Mouse (Mus musculus) right cerebral cortex, postnatal 14 days (tissue): Measurements from ENCODE around the gene Tcf7l2.

Source experiments
- DNase-seq: peaks from one replicate; pipeline ENCODE4 v3.0.0; 2022

Gene Tcf7l2

GRCm38 (mm10) chr19:55759006-55759405, 17.4 kb downstream of the Tcf7l2 start:
- DNase-seq: no peak

- no peak for DNase-seq
Observed at GRCm38 (mm10) chr19:55761086-55761485, 19.5 kb downstream of the Tcf7l2 start.

DNA sequence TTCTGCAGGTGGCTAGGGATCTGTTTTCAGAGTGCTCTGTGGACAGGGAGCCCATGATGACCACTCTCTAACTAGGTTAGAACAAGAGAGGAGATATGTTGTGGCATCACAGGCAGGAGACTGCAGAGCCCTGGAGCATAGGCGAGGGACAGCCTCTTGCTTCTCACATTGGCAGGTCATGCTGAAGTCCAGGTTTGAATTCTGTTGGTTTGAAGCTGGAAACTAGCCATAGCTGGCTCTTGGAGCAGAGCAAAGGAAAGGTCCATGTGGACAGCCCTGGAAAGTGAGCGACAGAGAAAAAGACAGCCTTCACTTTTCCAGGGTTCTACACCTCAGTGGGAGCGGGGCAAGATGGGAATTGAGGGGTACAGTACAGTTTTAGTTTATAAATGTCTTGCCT, 20.6 kb downstream of the Tcf7l2 start:
- DNase-seq: no peak

- no peak for DNase-seq
Observed at GRCm38 (mm10) chr19:55765814-55766213, 24.2 kb downstream of the Tcf7l2 start.

DNA sequence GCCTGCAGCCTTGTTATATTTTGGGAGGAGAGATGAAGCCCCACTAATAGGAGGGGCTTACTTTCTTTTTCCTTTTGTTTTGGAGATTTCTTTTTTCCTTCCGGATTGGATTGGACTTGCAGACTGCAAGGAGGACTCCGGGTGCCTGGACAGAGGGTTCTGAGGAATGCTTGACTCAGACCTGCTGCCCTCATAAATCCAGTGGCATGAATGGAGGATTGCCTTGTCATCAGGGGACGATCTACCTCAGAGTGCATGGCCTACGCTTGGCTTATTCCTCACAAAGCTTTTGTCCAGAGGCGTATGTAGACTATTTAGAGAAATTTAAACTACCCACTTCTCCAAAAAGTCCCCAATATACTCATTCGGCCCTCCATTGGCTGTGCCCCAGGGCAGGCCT, 25.5 kb downstream of the Tcf7l2 start:
- DNase-seq: no peak

- DNase-seq: no peak
Observed at GRCm38 (mm10) chr19:55767579-55767978, 26.0 kb downstream of the Tcf7l2 start.

GRCm38 (mm10) chr19:55768246-55768645, 26.6 kb downstream of the Tcf7l2 start:
- DNase-seq: no peak

DNA sequence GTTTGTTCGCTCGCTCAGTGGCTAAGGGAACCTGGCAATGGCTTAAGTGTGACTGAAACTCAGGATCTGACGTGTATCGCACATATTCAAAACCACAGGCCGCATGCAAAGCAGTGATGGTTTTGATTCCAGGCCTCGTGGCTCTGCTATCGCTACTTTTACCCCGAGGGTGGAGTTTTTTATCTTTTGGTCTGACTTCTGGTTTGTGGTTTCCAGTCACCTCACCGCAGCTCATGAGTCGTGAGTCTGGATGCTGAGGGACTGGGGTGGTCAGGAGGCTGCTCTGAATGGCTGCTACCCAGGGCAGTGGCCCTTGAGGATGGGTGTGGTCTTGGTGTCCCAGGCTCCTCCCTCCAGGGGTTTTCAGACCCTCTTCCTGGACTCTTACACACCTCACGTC, 27.3 kb downstream of the Tcf7l2 start:
- no peak for DNase-seq

GRCm38 (mm10) chr19:55774334-55774733, 32.7 kb downstream of the Tcf7l2 start:
- DNase-seq: no peak

DNA sequence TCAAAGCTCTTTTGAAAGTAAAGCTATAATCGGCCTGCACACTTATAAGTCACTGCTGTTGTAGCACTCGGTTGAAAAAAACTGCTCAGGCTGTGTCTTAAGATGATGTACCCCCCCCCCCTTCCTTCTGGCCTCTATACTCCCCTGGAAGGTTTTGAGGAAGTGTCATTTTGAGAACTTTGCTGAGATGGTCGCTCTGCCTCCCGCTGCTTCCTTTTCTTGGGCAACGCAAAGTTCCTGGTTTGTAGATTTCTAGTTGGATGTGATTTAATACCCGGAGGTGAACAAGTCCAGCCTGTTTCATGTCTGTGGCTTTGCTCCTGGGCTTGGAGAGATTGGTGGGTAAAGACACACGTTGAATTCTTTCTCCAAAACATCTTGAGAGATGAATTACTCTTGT, 33.2 kb downstream of the Tcf7l2 start:
- no peak for DNase-seq

- no peak for DNase-seq
Observed at GRCm38 (mm10) chr19:55779871-55780270, 38.3 kb downstream of the Tcf7l2 start.

GRCm38 (mm10) chr19:55781087-55781486, 39.5 kb downstream of the Tcf7l2 start:
- DNase-seq: no peak

DNA sequence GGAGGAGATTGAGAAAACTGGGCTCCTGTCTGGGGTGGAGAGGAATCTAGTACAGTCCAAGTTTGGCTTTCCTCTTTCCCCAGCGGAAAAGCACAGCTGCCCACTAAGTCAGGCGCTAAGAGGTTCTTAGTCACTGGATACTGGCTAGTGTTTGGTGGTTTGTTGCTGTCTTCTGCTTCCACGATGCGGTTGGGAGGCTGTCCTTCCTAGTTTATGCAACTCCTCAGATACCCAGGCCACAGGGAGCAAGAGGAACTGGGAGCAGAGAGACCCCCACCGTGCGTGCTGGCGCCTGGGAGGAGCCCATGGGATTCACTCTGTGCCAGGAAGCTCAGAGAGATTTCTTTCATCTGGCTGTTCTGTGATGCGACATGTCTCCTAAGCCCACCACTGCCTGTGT, 40.1 kb downstream of the Tcf7l2 start:
- DNase-seq: no peak

- DNase-seq: no peak
Observed at GRCm38 (mm10) chr19:55784796-55785418, 43.3 kb downstream of the Tcf7l2 start.

- DNase-seq: no peak
Observed at GRCm38 (mm10) chr19:55787420-55787819, 45.8 kb downstream of the Tcf7l2 start.

- no peak for DNase-seq
Observed at GRCm38 (mm10) chr19:55788285-55788904, 46.8 kb downstream of the Tcf7l2 start.

- DNase-seq: no peak
Observed at GRCm38 (mm10) chr19:55788905-55789295, 47.3 kb downstream of the Tcf7l2 start.

GRCm38 (mm10) chr19:55789838-55790237, 48.2 kb downstream of the Tcf7l2 start:
- no peak for DNase-seq

DNA sequence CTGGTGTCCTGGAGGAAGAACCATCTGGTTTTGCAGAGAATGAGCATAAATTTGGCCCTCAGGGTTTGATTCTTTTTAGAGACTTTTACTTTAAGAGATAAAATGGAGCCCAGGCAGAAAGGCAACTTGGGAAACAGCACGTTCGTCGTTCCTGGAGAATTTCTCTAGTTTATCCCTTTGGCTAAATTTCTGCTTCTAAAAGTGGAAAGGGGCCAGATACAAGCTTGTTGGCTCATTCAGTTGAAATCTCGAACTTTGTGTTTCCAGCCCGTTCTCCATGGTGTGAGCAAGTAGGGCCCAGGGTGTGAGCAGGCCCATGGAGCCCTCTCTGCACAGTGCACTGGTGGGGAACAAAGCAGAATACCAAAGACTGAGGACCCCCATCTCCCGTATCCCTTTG, 49.7 kb downstream of the Tcf7l2 start:
- no peak for DNase-seq

GRCm38 (mm10) chr19:55791886-55792285, 50.3 kb downstream of the Tcf7l2 start:
- no peak for DNase-seq

DNA sequence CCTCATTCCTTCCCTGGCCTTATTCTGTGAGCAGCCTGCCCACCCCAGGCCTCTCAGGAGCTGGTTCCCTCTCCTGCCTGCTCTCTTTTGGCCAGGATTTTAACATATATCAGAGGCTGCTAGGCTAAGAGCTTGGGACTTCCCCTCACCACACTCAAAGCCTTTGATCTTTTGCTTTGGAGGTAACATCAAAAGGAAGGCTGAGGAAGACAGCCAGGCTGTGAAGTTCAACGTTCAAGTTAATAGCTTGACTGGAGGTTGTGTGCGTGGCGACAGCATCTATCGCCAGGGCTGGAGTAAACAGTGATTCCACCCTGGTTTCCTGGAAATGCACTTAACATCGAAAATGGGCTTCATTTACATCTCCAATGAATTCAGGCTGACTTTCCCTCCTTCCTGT, 51.0 kb downstream of the Tcf7l2 start:
- no peak for DNase-seq

DNA sequence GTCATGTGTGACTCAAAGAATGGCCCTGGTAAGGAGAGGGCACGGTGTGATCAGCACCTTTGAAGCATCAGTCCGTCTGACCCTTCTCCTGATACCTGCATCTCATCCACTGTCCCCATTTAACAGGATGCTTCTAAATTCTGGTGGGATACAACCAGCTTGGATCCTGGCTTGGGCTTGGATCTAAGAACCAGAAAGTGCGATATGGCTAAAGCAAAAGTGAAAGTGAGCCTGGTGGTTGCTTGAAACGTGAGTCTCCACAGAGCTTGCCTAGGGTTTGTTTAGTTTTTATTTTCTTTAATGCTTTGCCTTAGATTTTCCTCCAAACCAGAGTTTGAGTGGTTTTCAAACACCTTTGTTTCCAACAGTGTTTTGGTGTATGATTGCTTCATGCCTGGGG, 51.4 kb downstream of the Tcf7l2 start:
- DNase-seq: no peak

DNA sequence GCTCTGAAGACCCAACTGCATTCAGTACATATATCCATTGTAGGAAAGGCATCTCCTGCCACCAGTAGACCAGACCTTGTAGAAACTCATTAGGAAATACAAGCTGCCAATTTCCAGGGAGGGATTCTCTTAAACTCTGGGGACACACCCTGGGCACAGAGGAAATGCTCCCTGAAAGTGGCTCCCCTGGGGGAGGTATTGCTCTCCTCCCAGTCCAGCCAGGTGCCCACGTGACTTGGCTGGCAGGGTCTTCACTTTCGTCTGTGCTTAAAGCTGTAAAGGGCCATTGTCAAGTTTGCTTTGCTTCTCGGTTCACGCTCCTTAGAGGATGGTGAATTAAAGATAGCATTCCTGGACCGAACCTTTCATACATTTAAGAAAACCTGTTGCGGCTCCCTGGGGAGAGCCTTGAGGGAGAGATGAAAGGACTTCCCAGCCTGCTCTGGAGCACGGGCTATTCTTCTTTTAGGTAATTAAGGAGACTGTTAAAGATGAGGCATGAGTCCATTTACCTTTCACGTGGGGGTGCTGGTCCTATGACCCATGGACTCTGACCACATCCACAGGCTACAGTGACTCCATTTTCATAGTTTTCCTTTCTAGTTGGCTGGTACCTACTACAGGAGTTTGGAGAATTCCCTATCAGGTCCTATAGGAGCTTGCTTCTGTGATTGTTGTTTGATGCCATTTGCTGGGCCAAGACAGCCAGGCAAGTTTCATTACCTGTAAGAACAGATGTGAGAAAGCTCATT, 52.8 kb downstream of the Tcf7l2 start:
- no peak for DNase-seq

DNA sequence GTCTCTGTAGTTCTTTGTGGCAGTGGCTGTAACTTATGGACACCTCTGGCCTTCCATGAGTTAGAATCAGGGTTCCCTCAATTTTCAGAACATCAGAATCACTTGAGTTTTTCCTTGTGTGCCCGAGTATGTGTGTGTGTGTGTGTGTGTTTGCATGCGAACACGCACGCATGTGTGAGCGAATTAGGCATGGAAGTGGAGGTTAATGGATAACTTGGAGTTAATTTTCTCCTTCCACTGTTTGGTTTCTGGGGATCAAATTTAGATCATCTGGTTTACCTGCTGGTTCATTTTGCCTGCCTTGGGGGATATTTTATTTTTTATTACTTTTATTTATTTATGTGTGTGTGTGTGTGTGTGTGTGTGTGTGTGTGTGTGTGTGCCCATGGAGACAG, 53.3 kb downstream of the Tcf7l2 start:
- no peak for DNase-seq
